Mouse (Mus musculus) hindbrain, embryonic 15.5 days (tissue): ENCODE results near the gene Mtor. TPM values are rescaled to one million over a fixed set of nuclear protein-coding genes. Genes with fewer than 3 reads are reported as not detected.

ENCODE experiments used
- ATAC-seq: fragments of 200-750 bp; cut with Nextera tagmentation; 2 replicates; pipeline ENCODE4 v1.8.0; 2017; ENCODE audit warnings: low read depth, moderate number of reproducible peaks, moderate TSS enrichment; ENCODE audit not compliant: low FRiP score
- H3K27ac ChIP-seq: fragments of 300-500 bp; sonication (generic); replicated peaks from 2 replicates; pipeline ENCODE4 v1.5.1; 2015; ENCODE audit warnings: mild to moderate bottlenecking, inconsistent platforms
- H3K27me3 ChIP-seq: fragments of 300-500 bp; sonication (generic); 2 replicates; pipeline ENCODE4 v1.6.1; 2015; ENCODE audit warnings: control low read depth, inconsistent platforms
- H3K36me3 ChIP-seq: fragments of 300-500 bp; sonication (generic); 2 replicates; pipeline ENCODE4 v1.6.1; 2015; ENCODE audit warnings: control low read depth, inconsistent platforms
- H3K4me1 ChIP-seq: fragments of 300-500 bp; sonication (generic); replicated peaks from 2 replicates; pipeline ENCODE4 v1.6.1; 2015; ENCODE audit warnings: control low read depth, inconsistent platforms
- H3K4me2 ChIP-seq: fragments of 300-500 bp; sonication (generic); 2 replicates; pipeline ENCODE4 v1.6.1; 2015; ENCODE audit warnings: moderate library complexity, mild to moderate bottlenecking, inconsistent platforms
- H3K4me3 ChIP-seq: fragments of 300-500 bp; sonication (generic); 2 replicates; pipeline ENCODE4 v1.5.1; 2015; ENCODE audit warnings: mild to moderate bottlenecking, inconsistent platforms
- H3K9ac ChIP-seq: fragments of 300-500 bp; sonication (generic); 2 replicates; pipeline ENCODE4 v1.6.1; 2015; ENCODE audit warnings: inconsistent platforms
- H3K9me3 ChIP-seq: fragments of 300-500 bp; sonication (generic); 2 replicates; pipeline ENCODE4 v1.6.1; 2016; ENCODE audit warnings: control low read depth, inconsistent platforms
- WGBS: fragments of 180-500 bp; shearing (Covaris S2); methylation state at CpG from one replicate; pipeline ENCODE4 v1.1.7; 2015; 5-methylcytosine and 5-hydroxymethylcytosine counted together
- polyA plus RNA-seq: library from polyadenylated mRNA; unstranded; fragments of >200 nt; fragmentation: Nextera tagmentation; extraction: Ambion mirVana; gene quantifications from 2 replicates; pipeline ENCODE4 v1.2.1, GENCODE M21; 2015

The Mtor gene
- polyA plus RNA-seq, 1 experiment from 2014 or later, result 22.7 TPM

GRCm38 (mm10) chr4:148448853-148449245 is 438 bp downstream of the Mtor start:
- Histone ChIP-seq H3K9me3 (no peaks in the 10 kb centered on the region), H3K4me2 (peak overlapping the region; percentile 79), H3K4me3 (peak overlapping the region; percentile 76), H3K4me1 (peaks cover 41% of the 10 kb centered on the region), H3K27ac (peak overlapping the region; percentile 79), H3K27me3 (no peaks in the 10 kb centered on the region), H3K9ac (peak overlapping the region; percentile 83), H3K36me3 (peaks cover 19% of the 10 kb centered on the region)
- ATAC-seq, result no peak
- 0% methylated on average over 15 of the region's 15 CpGs for WGBS

- H3K36me3 ChIP-seq, result peaks cover 60% of the 10 kb centered on the region
- no peak overlapping the region for H3K27ac ChIP-seq
- H3K4me3 ChIP-seq, result no peak overlapping the region
- H3K9ac ChIP-seq, result no peak overlapping the region
- no peaks in the 10 kb centered on the region for H3K27me3 ChIP-seq
- H3K4me1 ChIP-seq, result peaks cover 22% of the 10 kb centered on the region
- ATAC-seq, result no peak
- H3K9me3 ChIP-seq, result no peaks in the 10 kb centered on the region
- H3K4me2 ChIP-seq, result no peak overlapping the region
- WGBS, result 89% methylated on average over 11 of the region's 11 CpGs
These were observed 5.3 kb downstream of the Mtor start for GRCm38 (mm10) chr4:148453707-148454106.

- Histone ChIP-seq H3K4me2 (no peak overlapping the region), H3K4me3 (no peak overlapping the region), H3K36me3 (peaks cover 73% of the 10 kb centered on the region), H3K9me3 (no peaks in the 10 kb centered on the region), H3K27me3 (no peaks in the 10 kb centered on the region), H3K9ac (no peak overlapping the region), H3K27ac (no peak overlapping the region), H3K4me1 (peaks cover 6% of the 10 kb centered on the region)
- no peak for ATAC-seq
- 95% methylated on average over 5 of the region's 5 CpGs for WGBS
These were observed 7.1 kb downstream of the Mtor start for GRCm38 (mm10) chr4:148455477-148456025.

GRCm38 (mm10) chr4:148460656-148461284 is 12.4 kb downstream of the Mtor start:
- WGBS, result 44% methylated on average over 12 of the region's 12 CpGs
- peak; percentile 79 for ATAC-seq
- Histone ChIP-seq H3K27ac (peak overlapping the region; percentile 55), H3K9ac (no peak overlapping the region), H3K36me3 (peaks cover 78% of the 10 kb centered on the region), H3K9me3 (no peaks in the 10 kb centered on the region), H3K4me1 (no peaks in the 10 kb centered on the region), H3K4me3 (no peak overlapping the region), H3K4me2 (no peak overlapping the region), H3K27me3 (no peaks in the 10 kb centered on the region)

- ATAC-seq, result no peak
- H3K4me2 ChIP-seq, result no peak overlapping the region
- no peak overlapping the region for H3K4me3 ChIP-seq
- no peaks in the 10 kb centered on the region for H3K4me1 ChIP-seq
- whole genome bisulfite sequencing, result 83% methylated on average over 4 of the region's 4 CpGs
- H3K9me3 ChIP-seq, result no peaks in the 10 kb centered on the region
- H3K27me3 ChIP-seq, result no peaks in the 10 kb centered on the region
- no peak overlapping the region for H3K27ac ChIP-seq
- no peak overlapping the region for H3K9ac ChIP-seq
- peaks cover 78% of the 10 kb centered on the region for H3K36me3 ChIP-seq
These were observed 13.4 kb downstream of the Mtor start for GRCm38 (mm10) chr4:148461772-148462171.

- no peaks in the 10 kb centered on the region for H3K9me3 ChIP-seq
- H3K4me1 ChIP-seq, result no peaks in the 10 kb centered on the region
- H3K36me3 ChIP-seq, result peaks cover 78% of the 10 kb centered on the region
- ATAC-seq, result no peak
- no peaks in the 10 kb centered on the region for H3K27me3 ChIP-seq
- no peak overlapping the region for H3K27ac ChIP-seq
- no peak overlapping the region for H3K4me3 ChIP-seq
- no peak overlapping the region for H3K9ac ChIP-seq
- no peak overlapping the region for H3K4me2 ChIP-seq
- whole genome bisulfite sequencing, result 97% methylated on average over 13 of the region's 13 CpGs
These were observed 14.3 kb downstream of the Mtor start for GRCm38 (mm10) chr4:148462717-148463116.

- no peak overlapping the region for H3K9ac ChIP-seq
- peaks cover 81% of the 10 kb centered on the region for H3K36me3 ChIP-seq
- WGBS, result 65% methylated on average over 14 of the region's 14 CpGs
- H3K27ac ChIP-seq, result no peak overlapping the region
- no peak overlapping the region for H3K4me3 ChIP-seq
- ATAC-seq, result peak; percentile 47; the same call in 1 of the 2 replicates
- H3K9me3 ChIP-seq, result no peaks in the 10 kb centered on the region
- H3K4me1 ChIP-seq, result no peaks in the 10 kb centered on the region
- no peaks in the 10 kb centered on the region for H3K27me3 ChIP-seq
- H3K4me2 ChIP-seq, result no peak overlapping the region
These were observed 15.0 kb downstream of the Mtor start for GRCm38 (mm10) chr4:148463208-148463960.

- H3K4me1 ChIP-seq, result no peaks in the 10 kb centered on the region
- H3K9me3 ChIP-seq, result no peaks in the 10 kb centered on the region
- no peak for ATAC-seq
- WGBS, result 94% methylated on average over 12 of the region's 12 CpGs
- no peak overlapping the region for H3K27ac ChIP-seq
- H3K4me2 ChIP-seq, result no peak overlapping the region
- H3K4me3 ChIP-seq, result no peak overlapping the region
- H3K36me3 ChIP-seq, result peaks cover 81% of the 10 kb centered on the region
- no peak overlapping the region for H3K9ac ChIP-seq
- H3K27me3 ChIP-seq, result no peaks in the 10 kb centered on the region
These were observed 15.9 kb downstream of the Mtor start for GRCm38 (mm10) chr4:148464301-148464700.

- no peak overlapping the region for H3K27ac ChIP-seq
These were observed 16.5 kb downstream of the Mtor start for GRCm38 (mm10) chr4:148464869-148465268.

GRCm38 (mm10) chr4:148466511-148467079 is 18.2 kb downstream of the Mtor start:
- WGBS, result 89% methylated on average over 5 of the region's 5 CpGs
- H3K27ac ChIP-seq, result no peak overlapping the region
- no peak overlapping the region for H3K4me3 ChIP-seq
- ATAC-seq, result no peak
- H3K4me2 ChIP-seq, result no peak overlapping the region
- peaks cover 95% of the 10 kb centered on the region for H3K36me3 ChIP-seq
- H3K9ac ChIP-seq, result no peak overlapping the region
- no peaks in the 10 kb centered on the region for H3K9me3 ChIP-seq
- H3K27me3 ChIP-seq, result no peaks in the 10 kb centered on the region
- H3K4me1 ChIP-seq, result no peaks in the 10 kb centered on the region

More at GRCm38 (mm10) chr4:148464869-148465268, 16.5 kb downstream of the Mtor start:
- 89% methylated on average over 12 of the region's 12 CpGs for WGBS
- H3K36me3 ChIP-seq, result peaks cover 82% of the 10 kb centered on the region
- H3K4me3 ChIP-seq, result no peak overlapping the region
- H3K27me3 ChIP-seq, result no peaks in the 10 kb centered on the region
- no peaks in the 10 kb centered on the region for H3K4me1 ChIP-seq
- no peak overlapping the region for H3K9ac ChIP-seq
- H3K4me2 ChIP-seq, result no peak overlapping the region
- no peak for ATAC-seq
- H3K9me3 ChIP-seq, result no peaks in the 10 kb centered on the region

- no peaks in the 10 kb centered on the region for H3K4me1 ChIP-seq
- no peak overlapping the region for H3K27ac ChIP-seq
- no peak overlapping the region for H3K4me3 ChIP-seq
- H3K9me3 ChIP-seq, result no peaks in the 10 kb centered on the region
- no peaks in the 10 kb centered on the region for H3K27me3 ChIP-seq
- ATAC-seq, result no peak
- H3K36me3 ChIP-seq, result peaks cover 96% of the 10 kb centered on the region
- 94% methylated on average over 10 of the region's 10 CpGs for WGBS
- H3K9ac ChIP-seq, result no peak overlapping the region
- H3K4me2 ChIP-seq, result no peak overlapping the region
These were observed 20.0 kb downstream of the Mtor start for GRCm38 (mm10) chr4:148468396-148468795.
